Mouse (Mus musculus) thymus, postnatal 0 days (tissue): ENCODE results near the gene Frs3. TPM values are rescaled to one million over a fixed set of nuclear protein-coding genes. Genes with fewer than 3 reads are reported as not detected.
"Not testable (repeated sequence)": the region's sequence is repeated elsewhere in the genome, so short reads cannot be mapped to it uniquely, and the experiment has no call there.

Experiments
- DNase-seq: peaks from one replicate; pipeline ENCODE4 v3.0.0-alpha.2; 2015; ENCODE audit warnings: low spot score
- polyA plus RNA-seq: library from polyadenylated mRNA; unstranded; fragments of >200 nt; fragmentation: Nextera tagmentation; extraction: Ambion mirVana; gene quantifications from 2 replicates; pipeline ENCODE4 v1.2.1, GENCODE M21; 2015

Frs3 gene
- 0.98 and 1.3 TPM in 2 replicates for polyA plus RNA-seq

- peak; percentile 49 for DNase-seq
These were observed at the start of gene Frs3 for GRCm38 (mm10) chr17:47688608-47689575. Gene Frs3 (plus strand): TSS chr17:47689030.

- peak; percentile 32 for DNase-seq
These were observed 45.8 kb upstream of the Frs3 start for GRCm38 (mm10) chr17:47642992-47643391.

- DNase-seq = peak; percentile 73
These were observed 42.1 kb upstream of the Frs3 start for GRCm38 (mm10) chr17:47646683-47647082.

GRCm38 (mm10) chr17:47648966-47649365 is 39.9 kb upstream of the Frs3 start:
- DNase-seq = no peak

GRCm38 (mm10) chr17:47651953-47652352 is 36.9 kb upstream of the Frs3 start:
- DNase-seq = no peak

- not testable (repeated sequence) for DNase-seq
These were observed 34.5 kb upstream of the Frs3 start for GRCm38 (mm10) chr17:47654346-47654745.

GRCm38 (mm10) chr17:47655697-47656096 is 33.1 kb upstream of the Frs3 start:
- no peak for DNase-seq

GRCm38 (mm10) chr17:47657901-47658300 is 30.9 kb upstream of the Frs3 start:
- no peak for DNase-seq

GRCm38 (mm10) chr17:47658741-47659243 is 30.0 kb upstream of the Frs3 start:
- DNase-seq = no peak

- no peak for DNase-seq
These were observed 25.7 kb upstream of the Frs3 start for GRCm38 (mm10) chr17:47663009-47663713.

- no peak for DNase-seq
These were observed 24.4 kb upstream of the Frs3 start for GRCm38 (mm10) chr17:47664474-47664873.

- no peak for DNase-seq
These were observed 19.7 kb upstream of the Frs3 start for GRCm38 (mm10) chr17:47669166-47669565.

- no peak for DNase-seq
These were observed 16.9 kb upstream of the Frs3 start for GRCm38 (mm10) chr17:47671988-47672310.

GRCm38 (mm10) chr17:47672311-47673111 is 16.3 kb upstream of the Frs3 start:
- peak; percentile 12 for DNase-seq

- peak; percentile 60 for DNase-seq
These were observed 12.2 kb upstream of the Frs3 start for GRCm38 (mm10) chr17:47676581-47676980.

- DNase-seq = no peak
These were observed 10.6 kb upstream of the Frs3 start for GRCm38 (mm10) chr17:47678238-47678637.

GRCm38 (mm10) chr17:47678702-47679101 is 10.1 kb upstream of the Frs3 start:
- no peak for DNase-seq

- no peak for DNase-seq
These were observed 6.0 kb upstream of the Frs3 start for GRCm38 (mm10) chr17:47682836-47683235.

- peak; percentile 97 for DNase-seq
These were observed 1.2 kb upstream of the Frs3 start for GRCm38 (mm10) chr17:47687409-47688343.

GRCm38 (mm10) chr17:47688344-47688607 is 554 bp upstream of the Frs3 start, which contains the start of gene Tomm6:
Gene Tomm6 (minus strand): TSS chr17:47688386.
- no peak for DNase-seq
